Mouse (Mus musculus): ENCODE measurements around the gene Mmp21. TPM values are rescaled to one million over a fixed set of nuclear protein-coding genes. Genes with fewer than 3 reads are reported as not detected.

Gene Mmp21
- polyA plus RNA-seq, 1 experiment: not detected

GRCm38 (mm10) chr7:133638306-133638705 is 41.6 kb downstream of the Mmp21 start:
- H3K4me3 ChIP-seq: peak overlapping the region; percentile 82
- H3K36me3 ChIP-seq (ENCODE audit: control insufficient read depth, insufficient read depth): peaks cover 22% of the 10 kb centered on the region
- H3K4me2 ChIP-seq (ENCODE audit: low read depth): peak overlapping the region; percentile 67
- H3K27me3 ChIP-seq (ENCODE audit: control insufficient read depth, insufficient read depth, insufficient read length): no peaks in the 10 kb centered on the region
- TF ChIP-seq TCF12 (IDR thresholded peaks at IDR 0.05; ENCODE audit: insufficient read depth, poor library complexity, severe bottlenecking): no peak
- no peak for TF ChIP-seq MYOD1 (IDR thresholded peaks at IDR 0.05; ENCODE audit: control insufficient read depth in 1 of 3, insufficient read length in 2 of 3, low read depth in 2 of 3)
- H3K79me2 ChIP-seq (ENCODE audit: control insufficient read depth, insufficient read depth): peaks cover 10% of the 10 kb centered on the region
- H3ac ChIP-seq (ENCODE audit: control insufficient read depth, insufficient read length): peak overlapping the region; percentile 79

- Histone ChIP-seq H3ac (ENCODE audit: control insufficient read depth, insufficient read length) (peak within 1 kb of the TSS; percentile 79), H3K4me3 (peak within 1 kb of the TSS; percentile 82), H3K36me3 (ENCODE audit: control insufficient read depth, insufficient read depth) (peaks cover 19% of the 10 kb centered on the region), H3K79me2 (ENCODE audit: control insufficient read depth, insufficient read depth) (peaks cover 10% of the 10 kb centered on the region), H3K4me2 (ENCODE audit: low read depth) (peak within 1 kb of the TSS; percentile 93), H3K27me3 (ENCODE audit: control insufficient read depth, insufficient read depth, insufficient read length) (no peaks in the 10 kb centered on the region)
- TF ChIP-seq REST (IDR thresholded peaks at IDR 0.05; ENCODE audit: insufficient read depth, insufficient read length) (no peak), USF1 (IDR thresholded peaks at IDR 0.05; ENCODE audit: low read depth) (no peak), POLR2A (IDR thresholded peaks at IDR 0.05; ENCODE audit: insufficient read length, low read depth) (peak; percentile 74), TCF12 (IDR thresholded peaks at IDR 0.05; ENCODE audit: insufficient read depth, poor library complexity, severe bottlenecking) (no peak), E2F4 (IDR thresholded peaks at IDR 0.05; ENCODE audit: insufficient read depth) (no peak), SRF (IDR thresholded peaks at IDR 0.05; ENCODE audit: control insufficient read depth, insufficient read length, low read depth) (peak; percentile 6), MYOG (IDR thresholded peaks at IDR 0.05; ENCODE audit: control insufficient read depth in 1 of 3, insufficient read depth in 1 of 3, insufficient read length in 2 of 3, low read depth in 2 of 3) (no peak), MAX (IDR thresholded peaks at IDR 0.05; ENCODE audit: low read depth) (peak; percentile 52), TCF3 (IDR thresholded peaks at IDR 0.05; ENCODE audit: insufficient read length, low read depth) (no peak), POLR2AphosphoS2 (IDR thresholded peaks at IDR 0.05; ENCODE audit: insufficient read length, low read depth) (peak; percentile 89), CEBPB (IDR thresholded peaks at IDR 0.05; ENCODE audit: insufficient read depth, poor library complexity, severe bottlenecking) (no peak)
Measured at GRCm38 (mm10) chr7:133637361-133638305, 42.2 kb downstream of the Mmp21 start, which contains the start of gene Edrf1. TSS of gene Edrf1 (plus strand) at chr7:133637543.

GRCm38 (mm10) chr7:133636738-133637352 is 43.0 kb downstream of the Mmp21 start:
- H3ac ChIP-seq (ENCODE audit: control insufficient read depth, insufficient read length): peak overlapping the region; percentile 79
- TF ChIP-seq TCF12 (IDR thresholded peaks at IDR 0.05; ENCODE audit: insufficient read depth, poor library complexity, severe bottlenecking) (no peak), TCF3 (IDR thresholded peaks at IDR 0.05; ENCODE audit: insufficient read length, low read depth) (no peak), MAX (IDR thresholded peaks at IDR 0.05; ENCODE audit: low read depth) (no peak), E2F4 (IDR thresholded peaks at IDR 0.05; ENCODE audit: insufficient read depth) (no peak), REST (IDR thresholded peaks at IDR 0.05; ENCODE audit: insufficient read depth, insufficient read length) (no peak), POLR2A (IDR thresholded peaks at IDR 0.05; ENCODE audit: insufficient read length, low read depth) (no peak), SRF (IDR thresholded peaks at IDR 0.05; ENCODE audit: control insufficient read depth, insufficient read length, low read depth) (no peak), MYOG (IDR thresholded peaks at IDR 0.05; ENCODE audit: control insufficient read depth in 1 of 3, insufficient read depth in 1 of 3, insufficient read length in 2 of 3, low read depth in 2 of 3) (no peak), USF1 (IDR thresholded peaks at IDR 0.05; ENCODE audit: low read depth) (no peak), CEBPB (IDR thresholded peaks at IDR 0.05; ENCODE audit: insufficient read depth, poor library complexity, severe bottlenecking) (no peak), POLR2AphosphoS2 (IDR thresholded peaks at IDR 0.05; ENCODE audit: insufficient read length, low read depth) (no peak), MYOD1 (IDR thresholded peaks at IDR 0.05; ENCODE audit: control insufficient read depth in 1 of 3, insufficient read length in 2 of 3, low read depth in 2 of 3) (no peak)

GRCm38 (mm10) chr7:133634932-133635650 is 44.8 kb downstream of the Mmp21 start:
- peaks cover 10% of the 10 kb centered on the region for H3K79me2 ChIP-seq (ENCODE audit: control insufficient read depth, insufficient read depth)
- no peak overlapping the region for H3K4me2 ChIP-seq (ENCODE audit: low read depth)
- no peak for TF ChIP-seq CEBPB (IDR thresholded peaks at IDR 0.05; ENCODE audit: insufficient read depth, poor library complexity, severe bottlenecking)
- H3K4me3 ChIP-seq: no peak overlapping the region
- H3K27me3 ChIP-seq (ENCODE audit: control insufficient read depth, insufficient read depth, insufficient read length): no peaks in the 10 kb centered on the region
- H3K36me3 ChIP-seq (ENCODE audit: control insufficient read depth, insufficient read depth): no peaks in the 10 kb centered on the region
- H3ac ChIP-seq (ENCODE audit: control insufficient read depth, insufficient read length): no peak overlapping the region

More at GRCm38 (mm10) chr7:133636738-133637352, 43.0 kb downstream of the Mmp21 start:
- Histone ChIP-seq H3K36me3 (ENCODE audit: control insufficient read depth, insufficient read depth) (peaks cover 11% of the 10 kb centered on the region), H3K4me2 (ENCODE audit: low read depth) (peak overlapping the region; percentile 93), H3K4me3 (peak overlapping the region; percentile 82), H3K79me2 (ENCODE audit: control insufficient read depth, insufficient read depth) (peaks cover 10% of the 10 kb centered on the region), H3K27me3 (ENCODE audit: control insufficient read depth, insufficient read depth, insufficient read length) (no peaks in the 10 kb centered on the region)
